Mouse (Mus musculus): Measurements from ENCODE around the gene Cdc37. TPM values are rescaled to one million over a fixed set of nuclear protein-coding genes. Genes with fewer than 3 reads are reported as not detected.

The Cdc37 gene
- polyA plus RNA-seq, 1 experiment from 2014 or later = 161 TPM

DNA sequence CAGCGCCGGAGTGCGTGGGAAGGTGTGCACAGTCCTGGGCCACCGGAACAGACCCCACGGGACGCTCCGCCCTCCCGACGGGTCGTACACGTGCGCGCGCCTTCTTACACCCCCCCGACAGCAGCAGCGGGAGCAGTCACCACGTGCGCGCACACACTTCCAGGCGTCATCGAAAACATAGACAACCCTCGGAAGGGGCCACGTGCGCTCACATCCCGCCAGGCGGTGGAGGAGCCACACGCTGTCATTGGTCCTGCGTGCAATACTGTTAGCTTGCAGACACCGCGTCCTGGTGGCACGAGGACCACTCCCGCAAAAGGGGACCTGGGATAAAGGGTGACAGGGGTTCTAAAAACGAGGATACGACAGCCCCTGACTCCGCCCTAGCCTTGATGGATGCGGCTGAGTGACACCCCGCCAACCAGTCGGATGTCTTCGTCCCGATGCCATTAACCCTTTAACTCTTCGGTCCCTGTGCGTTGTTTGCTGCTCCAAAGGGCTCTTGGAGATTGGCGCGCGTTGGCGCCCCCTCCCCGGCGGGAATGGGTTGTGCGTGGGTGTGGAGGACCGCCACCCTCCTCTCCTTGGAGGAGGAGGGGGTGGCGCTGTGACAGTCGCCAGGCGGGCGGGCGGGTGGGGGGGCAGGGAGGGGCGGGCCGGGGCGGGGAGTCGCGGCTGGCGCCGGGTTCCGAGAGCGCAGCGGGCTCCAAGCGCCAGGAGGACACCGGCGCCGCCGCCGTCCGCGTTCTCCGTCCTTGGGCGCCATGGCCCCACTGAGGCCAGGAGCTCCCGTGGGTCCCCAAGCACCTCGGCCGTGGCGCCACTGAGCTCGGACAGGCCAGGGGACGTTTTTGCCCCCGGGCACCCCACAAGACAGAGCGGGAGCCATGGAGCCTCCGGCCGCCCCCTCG, 15.5 kb upstream of the Cdc37 start, which contains the start of gene Pde4a:
Gene Pde4a, plus strand, starts transcription at position 674 of the 911 bp plus-strand sequence.
- H3K36me3 ChIP-seq (ENCODE audit: control insufficient read depth, insufficient read depth, low read length) = no peaks in the 10 kb centered on the region
- under 1% methylated on average over 68 of the region's 86 CpGs for WGBS

DNA sequence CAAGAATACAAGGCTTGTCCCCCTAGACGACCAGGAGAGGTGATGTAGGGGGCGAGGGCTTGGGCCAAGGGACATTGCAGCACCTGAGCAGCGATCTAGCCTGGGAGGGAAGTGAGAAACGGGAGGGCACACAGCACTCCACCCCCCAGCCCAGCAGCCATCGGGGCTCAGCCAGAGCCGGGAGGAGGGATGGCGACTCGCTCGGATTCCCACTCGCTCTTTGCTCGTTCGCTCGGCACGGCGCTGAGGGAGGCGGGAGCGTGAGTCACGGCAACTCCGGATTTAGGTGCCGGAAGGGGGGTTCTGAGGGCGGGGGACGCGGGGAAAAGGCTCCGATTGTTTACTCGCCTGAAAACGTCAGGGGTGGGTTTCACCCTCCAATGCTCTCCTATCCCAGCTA, 14.3 kb upstream of the Cdc37 start:
- H3K4me2 ChIP-seq (replicated peaks; ENCODE audit: low read depth) = peak overlapping the region; percentile 35
- peaks cover 11% of the 10 kb centered on the region for H3K27me3 ChIP-seq (ENCODE audit: control insufficient read depth, insufficient read depth, low read length)
- H3K36me3 ChIP-seq (ENCODE audit: control insufficient read depth, insufficient read depth, low read length) = no peaks in the 10 kb centered on the region
- DNase-seq (ENCODE audit: low spot score) (no peak), ATAC-seq (ENCODE audit: low FRiP score, low TSS enrichment) (no peak)
- no peak overlapping the region for H3K9ac ChIP-seq (ENCODE audit: low read length)
- no peak for TF ChIP-seq CTCF (IDR thresholded peaks at IDR 0.05; ENCODE audit: low read depth)
- no peak for TF ChIP-seq EP300 (optimal IDR thresholded peaks at IDR 0.05)
- no peak overlapping the region for H3K27ac ChIP-seq (replicated peaks)
- H3K9me3 ChIP-seq (ENCODE audit: control insufficient read depth, low read length) = no peaks in the 10 kb centered on the region
- H3K4me3 ChIP-seq (ENCODE audit: low read depth, low read length) = peak overlapping the region; percentile 17
- WGBS = under 1% methylated on average over 26 of the region's 26 CpGs
- H3K4me1 ChIP-seq (replicated peaks; ENCODE audit: control insufficient read depth, insufficient read depth) = peaks cover 2% of the 10 kb centered on the region

More for the DNA sequence above, 15.5 kb upstream of the Cdc37 start, which contains the start of gene Pde4a:
- Histone ChIP-seq H3K4me1 (replicated peaks; ENCODE audit: control insufficient read depth, insufficient read depth) (peaks cover 2% of the 10 kb centered on the region), H3K4me2 (replicated peaks; ENCODE audit: low read depth) (peak within 1 kb of the TSS; percentile 85), H3K27ac (replicated peaks) (peak within 1 kb of the TSS; percentile 24; the same call in 1 of the 2 replicates), H3K9ac (ENCODE audit: low read length) (peak within 1 kb of the TSS; percentile 59), H3K4me3 (ENCODE audit: low read depth, low read length) (peak within 1 kb of the TSS; percentile 52), H3K27me3 (ENCODE audit: control insufficient read depth, insufficient read depth, low read length) (peaks cover 11% of the 10 kb centered on the region), H3K9me3 (ENCODE audit: control insufficient read depth, low read length) (no peaks in the 10 kb centered on the region)
- TF ChIP-seq CTCF (IDR thresholded peaks at IDR 0.05; ENCODE audit: low read depth) = no peak; the same call in 1 of the 2 replicates
- no peak for TF ChIP-seq EP300 (optimal IDR thresholded peaks at IDR 0.05)
- ATAC-seq (ENCODE audit: low FRiP score, low TSS enrichment) (no peak), DNase-seq (ENCODE audit: low spot score) (no peak)

DNA sequence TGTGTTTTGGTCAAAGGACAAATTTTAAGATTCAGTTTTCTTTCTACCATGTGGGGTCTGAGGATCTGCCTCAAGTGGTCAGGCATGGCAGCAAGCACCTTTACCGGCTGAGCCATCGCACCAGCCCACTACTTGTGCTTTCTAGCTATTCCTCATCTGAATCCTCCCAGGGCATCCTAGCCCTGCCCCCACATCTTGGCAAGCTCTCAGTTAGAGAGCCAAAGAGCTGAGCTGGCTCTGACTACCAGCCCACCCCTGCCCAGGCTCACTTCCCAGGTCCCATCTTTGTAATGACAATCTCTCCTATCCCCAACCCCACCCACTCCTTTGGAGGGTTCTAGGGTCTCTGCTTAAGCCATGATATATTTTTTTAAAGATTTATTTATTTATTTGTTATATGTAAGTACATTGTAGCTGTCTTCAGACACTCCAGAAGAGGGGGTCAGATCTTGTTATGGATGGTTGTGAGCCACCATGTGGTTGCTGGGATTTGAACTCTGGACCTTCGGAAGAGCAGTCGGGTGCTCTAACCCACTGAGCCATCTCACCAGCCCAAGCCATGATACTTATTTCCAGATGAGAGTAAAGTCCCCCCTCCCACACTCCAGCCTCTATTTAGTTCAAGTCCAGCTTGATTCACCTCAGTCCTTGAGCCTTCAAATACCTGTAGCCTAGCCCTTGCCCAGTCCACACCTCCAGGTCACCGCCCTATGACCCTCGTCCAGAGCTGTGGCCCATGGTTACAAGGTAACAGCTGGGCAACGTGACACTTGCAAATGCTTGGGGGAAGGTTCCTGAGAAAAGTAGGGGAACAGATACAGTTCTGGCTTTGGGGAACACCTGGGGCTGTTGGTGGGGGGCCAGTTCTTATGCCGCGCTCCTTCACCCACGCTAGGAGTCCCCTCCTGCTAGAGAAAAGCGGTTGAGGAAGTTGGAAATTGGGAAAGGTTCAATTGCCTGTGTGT, 13.6 kb upstream of the Cdc37 start:
- no peak for ATAC-seq (ENCODE audit: low FRiP score, low TSS enrichment)
- peaks cover 11% of the 10 kb centered on the region for H3K27me3 ChIP-seq (ENCODE audit: control insufficient read depth, insufficient read depth, low read length)

DNA sequence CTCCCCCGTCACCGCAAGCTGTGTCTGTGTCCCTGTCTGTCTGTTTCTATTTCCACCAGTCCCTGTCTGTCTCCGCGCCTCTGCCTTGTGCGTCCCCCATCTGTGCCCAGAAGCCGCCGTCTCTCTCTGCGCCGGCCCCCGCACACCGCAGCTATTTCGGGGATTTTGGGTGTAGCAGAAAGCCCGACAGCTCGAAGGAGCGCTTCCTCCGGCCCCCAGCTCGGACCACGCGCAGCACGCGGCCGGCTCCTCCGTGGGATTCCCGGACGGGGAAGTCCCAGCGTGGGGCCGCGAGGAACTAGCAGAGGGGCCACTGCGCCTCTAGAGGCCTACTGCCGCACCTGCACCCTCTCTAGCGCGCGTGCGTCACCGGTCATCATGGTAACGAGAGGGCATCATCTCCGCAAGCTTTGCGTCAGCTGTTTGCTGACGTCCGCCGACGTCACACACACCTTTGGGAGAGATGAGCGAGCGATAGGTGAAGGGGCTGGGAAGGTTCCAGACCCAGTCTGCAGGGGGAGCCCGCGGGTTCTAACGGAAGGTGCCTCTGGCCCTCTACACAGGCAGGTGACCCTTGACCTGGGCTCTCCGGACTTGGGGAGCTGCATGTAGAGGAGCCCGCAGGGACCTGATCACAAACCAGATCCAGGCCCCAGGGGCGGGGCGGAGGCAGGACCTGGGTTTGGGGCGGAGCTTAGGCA, 11.6 kb upstream of the Cdc37 start:
- DNase-seq (ENCODE audit: low spot score) = peak; percentile 85
- Histone ChIP-seq H3K4me1 (replicated peaks; ENCODE audit: control insufficient read depth, insufficient read depth) (peaks cover 2% of the 10 kb centered on the region; the same call in 1 of the 2 replicates), H3K9ac (ENCODE audit: low read length) (peak overlapping the region; percentile 63), H3K9me3 (ENCODE audit: control insufficient read depth, low read length) (no peaks in the 10 kb centered on the region), H3K4me2 (replicated peaks; ENCODE audit: low read depth) (peak overlapping the region; percentile 87), H3K27ac (replicated peaks) (no peak overlapping the region), H3K27me3 (ENCODE audit: control insufficient read depth, insufficient read depth, low read length) (peaks cover 8% of the 10 kb centered on the region), H3K4me3 (ENCODE audit: low read depth, low read length) (peak overlapping the region; percentile 45), H3K36me3 (ENCODE audit: control insufficient read depth, insufficient read depth, low read length) (no peaks in the 10 kb centered on the region)
- WGBS = 1% methylated on average over 52 of the region's 52 CpGs
- peak; percentile 79 for ATAC-seq (ENCODE audit: low FRiP score, low TSS enrichment)
- TF ChIP-seq EP300 (optimal IDR thresholded peaks at IDR 0.05) = no peak
- TF ChIP-seq CTCF (IDR thresholded peaks at IDR 0.05; ENCODE audit: low read depth) = peak; percentile 90

More for the DNA sequence above, 13.6 kb upstream of the Cdc37 start:
- no peak for DNase-seq (ENCODE audit: low spot score)
- no peak overlapping the region for H3K4me2 ChIP-seq (replicated peaks; ENCODE audit: low read depth)
- no peak for TF ChIP-seq EP300 (optimal IDR thresholded peaks at IDR 0.05)
- no peak for TF ChIP-seq CTCF (IDR thresholded peaks at IDR 0.05; ENCODE audit: low read depth)
- no peak overlapping the region for H3K9ac ChIP-seq (ENCODE audit: low read length)
- no peak overlapping the region for H3K4me3 ChIP-seq (ENCODE audit: low read depth, low read length)
- H3K36me3 ChIP-seq (ENCODE audit: control insufficient read depth, insufficient read depth, low read length) = no peaks in the 10 kb centered on the region
- no peaks in the 10 kb centered on the region for H3K9me3 ChIP-seq (ENCODE audit: control insufficient read depth, low read length)
- peaks cover 2% of the 10 kb centered on the region; the same call in 1 of the 2 replicates for H3K4me1 ChIP-seq (replicated peaks; ENCODE audit: control insufficient read depth, insufficient read depth)
- no peak overlapping the region for H3K27ac ChIP-seq (replicated peaks)
- WGBS = 35% methylated on average over 11 of the region's 11 CpGs

DNA sequence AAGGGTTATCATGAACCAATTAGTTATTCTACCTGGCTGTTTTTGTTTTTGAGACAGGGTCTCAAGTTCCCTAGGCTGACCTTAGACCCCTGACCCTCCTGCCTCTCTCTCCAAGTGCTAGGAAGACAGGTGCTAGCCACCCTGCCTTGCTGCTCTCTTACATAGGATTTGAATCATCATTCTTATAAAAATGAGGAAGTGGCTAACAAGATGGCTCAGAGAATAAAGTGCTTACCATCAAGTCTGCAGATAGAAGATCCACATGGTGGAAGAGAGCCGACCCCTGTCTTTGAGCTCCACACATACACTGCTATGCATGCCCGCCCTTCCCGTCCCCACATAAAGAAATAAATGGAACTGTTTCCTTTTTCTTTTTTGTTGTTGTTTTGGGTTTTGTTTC, 5.0 kb upstream of the Cdc37 start:
- Histone ChIP-seq H3K4me1 (replicated peaks; ENCODE audit: control insufficient read depth, insufficient read depth) (peaks cover 5% of the 10 kb centered on the region; the same call in 1 of the 2 replicates), H3K4me3 (ENCODE audit: low read depth, low read length) (no peak overlapping the region), H3K27me3 (ENCODE audit: control insufficient read depth, insufficient read depth, low read length) (no peaks in the 10 kb centered on the region), H3K9me3 (ENCODE audit: control insufficient read depth, low read length) (no peaks in the 10 kb centered on the region), H3K4me2 (replicated peaks; ENCODE audit: low read depth) (no peak overlapping the region), H3K9ac (ENCODE audit: low read length) (no peak overlapping the region), H3K27ac (replicated peaks) (no peak overlapping the region), H3K36me3 (ENCODE audit: control insufficient read depth, insufficient read depth, low read length) (no peaks in the 10 kb centered on the region)
- DNase-seq (ENCODE audit: low spot score) (no peak), ATAC-seq (ENCODE audit: low FRiP score, low TSS enrichment) (no peak)
- 85% methylated on average over 3 of the region's 3 CpGs for WGBS
- TF ChIP-seq EP300 (optimal IDR thresholded peaks at IDR 0.05) (no peak), CTCF (IDR thresholded peaks at IDR 0.05; ENCODE audit: low read depth) (no peak)

All from stomach, postnatal 0 days (tissue).